Mouse (Mus musculus): ENCODE results near the gene Nat9. TPM values are rescaled to one million over a fixed set of nuclear protein-coding genes. Genes with fewer than 3 reads are reported as not detected.

Nat9 gene
- polyA plus RNA-seq, 1 experiment from 2014 or later: 16.6 TPM

GRCm38 (mm10) chr11:115225301-115225700, 37.6 kb upstream of the Nat9 start:
- no peak for ATAC-seq (ENCODE audit: low FRiP score)
- no peaks in the 10 kb centered on the region for H3K9me3 ChIP-seq
- H3K4me2 ChIP-seq: no peak overlapping the region
- H3K27me3 ChIP-seq: peaks cover 3% of the 10 kb centered on the region; the same call in 1 of the 2 replicates
- H3K36me3 ChIP-seq (replicated peaks): no peaks in the 10 kb centered on the region
- H3K4me3 ChIP-seq (replicated peaks): no peak overlapping the region
- 36% methylated on average over 6 of the region's 6 CpGs for WGBS
- peak overlapping the region; percentile 50; the same call in 1 of the 2 replicates for H3K27ac ChIP-seq
- no peak overlapping the region for H3K9ac ChIP-seq
- peaks cover 68% of the 10 kb centered on the region for H3K4me1 ChIP-seq

- H3K9me3 ChIP-seq: no peaks in the 10 kb centered on the region
- H3K9ac ChIP-seq: no peak overlapping the region
- 44% methylated on average over 8 of the region's 8 CpGs for WGBS
- H3K4me2 ChIP-seq: no peak overlapping the region
- H3K4me3 ChIP-seq (replicated peaks): no peak overlapping the region
- ATAC-seq (ENCODE audit: low FRiP score): no peak
- H3K4me1 ChIP-seq: peaks cover 68% of the 10 kb centered on the region
- no peaks in the 10 kb centered on the region for H3K36me3 ChIP-seq (replicated peaks)
- H3K27me3 ChIP-seq: peaks cover 3% of the 10 kb centered on the region; the same call in 1 of the 2 replicates
- H3K27ac ChIP-seq: 0 out of 2 replicates have a peak overlapping the region, but pooled peaks have one; percentile 21
Measured at GRCm38 (mm10) chr11:115224889-115225288, 37.2 kb upstream of the Nat9 start.

- Histone ChIP-seq H3K4me1 (peaks cover 59% of the 10 kb centered on the region), H3K36me3 (replicated peaks) (no peaks in the 10 kb centered on the region), H3K9me3 (no peaks in the 10 kb centered on the region), H3K4me3 (replicated peaks) (no peak overlapping the region), H3K27ac (no peak overlapping the region), H3K9ac (no peak overlapping the region), H3K4me2 (no peak overlapping the region), H3K27me3 (peaks cover 4% of the 10 kb centered on the region; the same call in 1 of the 2 replicates)
- 83% methylated on average over 6 of the region's 6 CpGs for WGBS
- no peak for ATAC-seq (ENCODE audit: low FRiP score)
Measured at GRCm38 (mm10) chr11:115223877-115224276, 36.2 kb upstream of the Nat9 start.

GRCm38 (mm10) chr11:115223451-115223850, 35.8 kb upstream of the Nat9 start:
- Histone ChIP-seq H3K4me3 (replicated peaks) (no peak overlapping the region), H3K9ac (no peak overlapping the region), H3K36me3 (replicated peaks) (no peaks in the 10 kb centered on the region), H3K4me1 (peaks cover 54% of the 10 kb centered on the region), H3K27me3 (0 out of 2 replicates have a peak, but pooled peaks cover 4% of the 10 kb centered on the region), H3K9me3 (no peaks in the 10 kb centered on the region), H3K27ac (no peak overlapping the region), H3K4me2 (no peak overlapping the region)
- no peak for ATAC-seq (ENCODE audit: low FRiP score)
- 76% methylated on average over 11 of the region's 11 CpGs for WGBS

GRCm38 (mm10) chr11:115222570-115222969, 34.9 kb upstream of the Nat9 start:
- 39% methylated on average over 5 of the region's 5 CpGs for WGBS
- no peak overlapping the region for H3K4me3 ChIP-seq (replicated peaks)
- H3K9ac ChIP-seq: no peak overlapping the region
- 0 out of 2 replicates have a peak, but pooled peaks cover 4% of the 10 kb centered on the region for H3K27me3 ChIP-seq
- H3K4me2 ChIP-seq: no peak overlapping the region
- no peaks in the 10 kb centered on the region for H3K9me3 ChIP-seq
- no peak for ATAC-seq (ENCODE audit: low FRiP score)
- no peak overlapping the region for H3K27ac ChIP-seq
- H3K4me1 ChIP-seq: peaks cover 48% of the 10 kb centered on the region
- H3K36me3 ChIP-seq (replicated peaks): no peaks in the 10 kb centered on the region

- Histone ChIP-seq H3K36me3 (replicated peaks) (no peaks in the 10 kb centered on the region), H3K27ac (no peak overlapping the region), H3K9ac (no peak overlapping the region), H3K4me1 (peaks cover 46% of the 10 kb centered on the region), H3K4me3 (replicated peaks) (no peak overlapping the region), H3K4me2 (no peak overlapping the region), H3K27me3 (0 out of 2 replicates have a peak, but pooled peaks cover 4% of the 10 kb centered on the region), H3K9me3 (no peaks in the 10 kb centered on the region)
- ATAC-seq (ENCODE audit: low FRiP score): no peak
- 57% methylated on average over 12 of the region's 12 CpGs for WGBS
Measured at GRCm38 (mm10) chr11:115222077-115222476, 34.4 kb upstream of the Nat9 start.

GRCm38 (mm10) chr11:115219685-115220084, 32.0 kb upstream of the Nat9 start:
- 0 out of 2 replicates have a peak, but pooled peaks cover 4% of the 10 kb centered on the region for H3K27me3 ChIP-seq
- no peak overlapping the region for H3K4me2 ChIP-seq
- peaks cover 23% of the 10 kb centered on the region for H3K4me1 ChIP-seq
- H3K9me3 ChIP-seq: no peaks in the 10 kb centered on the region
- H3K4me3 ChIP-seq (replicated peaks): no peak overlapping the region
- no peak overlapping the region for H3K9ac ChIP-seq
- H3K27ac ChIP-seq: no peak overlapping the region
- 94% methylated on average over 10 of the region's 10 CpGs for WGBS
- ATAC-seq (ENCODE audit: low FRiP score): no peak
- no peaks in the 10 kb centered on the region for H3K36me3 ChIP-seq (replicated peaks)

- H3K9me3 ChIP-seq: no peaks in the 10 kb centered on the region
- no peak for ATAC-seq (ENCODE audit: low FRiP score)
- H3K4me3 ChIP-seq (replicated peaks): no peak overlapping the region
- H3K9ac ChIP-seq: no peak overlapping the region
- H3K4me2 ChIP-seq: no peak overlapping the region
- no peak overlapping the region for H3K27ac ChIP-seq
- 0 out of 2 replicates have a peak, but pooled peaks cover 4% of the 10 kb centered on the region for H3K27me3 ChIP-seq
- H3K4me1 ChIP-seq: peaks cover 23% of the 10 kb centered on the region
- no peaks in the 10 kb centered on the region for H3K36me3 ChIP-seq (replicated peaks)
- 83% methylated on average over 9 of the region's 9 CpGs for WGBS
Measured at GRCm38 (mm10) chr11:115219263-115219662, 31.6 kb upstream of the Nat9 start.

- Histone ChIP-seq H3K36me3 (replicated peaks) (no peaks in the 10 kb centered on the region), H3K4me2 (no peak overlapping the region), H3K27ac (no peak overlapping the region), H3K9me3 (no peaks in the 10 kb centered on the region), H3K4me3 (replicated peaks) (no peak overlapping the region), H3K9ac (no peak overlapping the region), H3K4me1 (peaks cover 17% of the 10 kb centered on the region; the same call in 1 of the 2 replicates), H3K27me3 (0 out of 2 replicates have a peak, but pooled peaks cover 4% of the 10 kb centered on the region)
- no peak for ATAC-seq (ENCODE audit: low FRiP score)
- 64% methylated on average over 18 of the region's 18 CpGs for WGBS
Measured at GRCm38 (mm10) chr11:115217439-115218410, 30.1 kb upstream of the Nat9 start.

- Histone ChIP-seq H3K9ac (no peak overlapping the region), H3K27ac (no peak overlapping the region), H3K36me3 (replicated peaks) (no peaks in the 10 kb centered on the region), H3K27me3 (0 out of 2 replicates have a peak, but pooled peaks cover 4% of the 10 kb centered on the region), H3K4me1 (peaks cover 15% of the 10 kb centered on the region; the same call in 1 of the 2 replicates), H3K9me3 (no peaks in the 10 kb centered on the region), H3K4me2 (no peak overlapping the region), H3K4me3 (replicated peaks) (no peak overlapping the region)
- no peak for ATAC-seq (ENCODE audit: low FRiP score)
- WGBS: 35% methylated on average over 5 of the region's 5 CpGs
Measured at GRCm38 (mm10) chr11:115215123-115215522, 27.5 kb upstream of the Nat9 start.

GRCm38 (mm10) chr11:115212116-115212515, 24.5 kb upstream of the Nat9 start:
- WGBS: 61% methylated on average over 13 of the region's 13 CpGs
- no peak overlapping the region for H3K9ac ChIP-seq
- H3K27ac ChIP-seq: no peak overlapping the region
- no peaks in the 10 kb centered on the region for H3K27me3 ChIP-seq
- no peak overlapping the region for H3K4me3 ChIP-seq (replicated peaks)
- no peak overlapping the region for H3K4me2 ChIP-seq
- no peak for ATAC-seq (ENCODE audit: low FRiP score)
- peaks cover 12% of the 10 kb centered on the region; the same call in 1 of the 2 replicates for H3K36me3 ChIP-seq (replicated peaks)
- H3K9me3 ChIP-seq: no peaks in the 10 kb centered on the region
- H3K4me1 ChIP-seq: peaks cover 12% of the 10 kb centered on the region; the same call in 1 of the 2 replicates

- Histone ChIP-seq H3K36me3 (replicated peaks) (peaks cover 29% of the 10 kb centered on the region), H3K27me3 (no peaks in the 10 kb centered on the region), H3K27ac (no peak overlapping the region), H3K4me1 (peaks cover 12% of the 10 kb centered on the region; the same call in 1 of the 2 replicates), H3K9ac (no peak overlapping the region), H3K4me3 (replicated peaks) (no peak overlapping the region), H3K9me3 (no peaks in the 10 kb centered on the region), H3K4me2 (no peak overlapping the region)
- WGBS: 80% methylated on average over 7 of the region's 7 CpGs
- no peak for ATAC-seq (ENCODE audit: low FRiP score)
Measured at GRCm38 (mm10) chr11:115209958-115210357, 22.3 kb upstream of the Nat9 start.
